Mouse (Mus musculus) kidney, embryonic 14.5 days (tissue): ENCODE results near the gene Bcl3. TPM values are rescaled to one million over a fixed set of nuclear protein-coding genes. Genes with fewer than 3 reads are reported as not detected.

Experiments
- ATAC-seq: fragments of 200-750 bp; cut with Nextera tagmentation; 2 replicates; pipeline ENCODE4 v1.8.0; 2017; ENCODE audit warnings: moderate number of reproducible peaks, mild to moderate bottlenecking, moderate TSS enrichment, moderate library complexity; ENCODE audit not compliant: low FRiP score, low TSS enrichment
- H3K27ac ChIP-seq: fragments of 300-500 bp; sonication (generic); 2 replicates; pipeline ENCODE4 v1.5.1; 2014; ENCODE audit warnings: low read depth, mild to moderate bottlenecking, low read length, moderate library complexity, mixed read lengths
- H3K27me3 ChIP-seq: fragments of 300-500 bp; sonication (generic); 2 replicates; pipeline ENCODE4 v1.6.1; 2014; ENCODE audit warnings: mild to moderate bottlenecking, low read length; ENCODE audit not compliant: control insufficient read depth, insufficient read depth
- H3K36me3 ChIP-seq: fragments of 300-500 bp; sonication (generic); 2 replicates; pipeline ENCODE4 v1.6.1; 2014; ENCODE audit warnings: low read length, mixed read lengths; ENCODE audit not compliant: control insufficient read depth, insufficient read depth
- H3K4me1 ChIP-seq: fragments of 300-500 bp; sonication (generic); 2 replicates; pipeline ENCODE4 v1.6.1; 2014; ENCODE audit warnings: low read length, mixed read lengths; ENCODE audit not compliant: control insufficient read depth, insufficient read depth
- H3K4me2 ChIP-seq: fragments of 300-500 bp; sonication (generic); replicated peaks from 2 replicates; pipeline ENCODE4 v1.6.1; 2014; ENCODE audit warnings: low read depth, mild to moderate bottlenecking, low read length
- H3K4me3 ChIP-seq: fragments of 300-500 bp; sonication (generic); 2 replicates; pipeline ENCODE4 v1.5.1; 2014; ENCODE audit warnings: mild to moderate bottlenecking, low read length
- H3K9ac ChIP-seq: fragments of 300-500 bp; sonication (generic); 2 replicates; pipeline ENCODE4 v1.6.1; 2014; ENCODE audit warnings: low read depth, mild to moderate bottlenecking, low read length, moderate library complexity
- H3K9me3 ChIP-seq: fragments of 300-500 bp; sonication (generic); 2 replicates; pipeline ENCODE4 v1.6.1; 2016; ENCODE audit warnings: low read length; ENCODE audit not compliant: control insufficient read depth
- WGBS: fragments of 180-500 bp; shearing (Covaris S2); extraction: QIAGEN DNeasy Blood & Tissue Kit; methylation state at CpG from one replicate; pipeline ENCODE4 v1.1.7; 2014; 5-methylcytosine and 5-hydroxymethylcytosine counted together
- polyA plus RNA-seq: library from polyadenylated mRNA; unstranded; fragments of >200 nt; fragmentation: Nextera tagmentation; extraction: Ambion mirVana; gene quantifications from 2 replicates; pipeline ENCODE4 v1.2.1, GENCODE M21; 2014

The Bcl3 gene
- polyA plus RNA-seq, 1 experiment from 2014 or later, result 4.2 TPM

DNA sequence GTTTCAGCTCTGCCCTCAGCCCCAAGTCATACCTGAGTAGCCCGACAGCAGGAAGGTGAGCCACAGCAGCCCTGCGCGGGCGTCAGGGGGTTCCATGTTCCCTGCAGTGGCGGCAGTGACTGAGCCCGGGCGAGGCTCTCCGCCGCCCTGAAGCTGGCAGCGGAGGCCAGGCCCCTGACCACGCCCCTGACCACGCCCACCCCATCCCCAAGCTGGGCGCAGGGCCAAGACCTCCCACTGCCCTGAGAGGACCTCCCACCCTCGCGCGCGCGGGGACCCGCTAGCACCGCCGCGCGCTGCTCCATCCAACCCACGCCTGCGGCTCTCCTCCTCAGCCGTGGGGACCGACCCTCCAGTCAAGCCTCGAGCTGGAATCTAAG, 52.2 kb downstream of the Bcl3 start:
- Histone ChIP-seq H3K27ac (peak overlapping the region; percentile 85), H3K4me1 (peaks cover 32% of the 10 kb centered on the region), H3K9ac (peak overlapping the region; percentile 67), H3K27me3 (no peaks in the 10 kb centered on the region), H3K9me3 (no peaks in the 10 kb centered on the region), H3K4me3 (peak overlapping the region; percentile 51), H3K36me3 (peaks cover 6% of the 10 kb centered on the region; the same call in 1 of the 2 replicates), H3K4me2 (peak overlapping the region; percentile 67)
- ATAC-seq, result peak; percentile 75
- WGBS, result under 1% methylated on average over 26 of the region's 28 CpGs

DNA sequence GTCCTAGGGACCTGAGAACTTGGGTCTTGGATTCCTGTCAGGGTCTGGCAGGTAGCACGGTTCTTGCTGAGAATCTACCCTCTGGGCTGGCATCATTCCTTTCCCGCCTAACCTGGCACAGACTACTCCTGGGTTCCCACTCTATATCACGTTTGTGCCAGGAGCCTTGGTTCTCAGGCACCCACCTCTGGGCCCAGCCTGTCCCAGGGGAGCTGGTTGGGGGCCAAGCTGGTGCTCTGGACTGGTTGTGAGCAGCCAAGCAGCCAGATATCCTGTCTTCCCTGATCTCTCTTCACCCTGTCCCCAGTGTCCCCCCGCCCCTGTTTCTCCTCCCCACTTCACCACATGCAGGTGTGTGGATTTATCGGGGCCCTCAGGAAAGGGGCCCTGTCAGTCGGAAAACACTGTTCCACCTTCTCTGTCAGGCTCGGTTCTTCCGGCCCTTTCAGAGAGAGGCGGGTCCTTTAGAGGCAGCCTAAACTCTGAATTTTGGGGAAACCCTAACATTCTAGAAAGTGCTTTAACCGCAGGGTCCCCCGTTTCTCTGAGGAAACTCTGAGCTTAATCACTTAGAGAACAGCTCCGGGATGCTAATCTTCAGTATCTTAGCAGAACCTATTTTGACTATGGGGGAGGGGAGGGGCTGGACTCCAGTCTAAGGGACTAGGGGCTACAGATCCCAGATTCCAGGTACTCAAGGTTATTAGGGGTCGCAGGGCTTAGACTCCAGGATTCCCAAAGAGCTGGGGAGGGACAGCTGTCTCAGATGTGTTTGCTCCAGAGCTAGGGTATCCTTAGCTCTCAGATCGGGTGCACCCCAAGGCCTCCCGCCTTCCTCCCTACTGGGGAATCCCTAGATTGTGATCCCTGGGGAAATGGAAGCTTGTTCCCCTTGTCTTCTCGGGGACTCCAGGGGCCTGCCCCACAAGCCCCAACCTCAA, 52.9 kb downstream of the Bcl3 start:
- Histone ChIP-seq H3K36me3 (peaks cover 11% of the 10 kb centered on the region; the same call in 1 of the 2 replicates), H3K27ac (peak overlapping the region; percentile 85; the same call in 1 of the 2 replicates), H3K4me2 (peak overlapping the region; percentile 67), H3K4me1 (peaks cover 32% of the 10 kb centered on the region), H3K4me3 (peak overlapping the region; percentile 51), H3K9ac (peak overlapping the region; percentile 67), H3K9me3 (no peaks in the 10 kb centered on the region), H3K27me3 (no peaks in the 10 kb centered on the region)
- ATAC-seq, result no peak; the same call in 1 of the 2 replicates
- whole genome bisulfite sequencing, result 4% methylated on average over 16 of the region's 16 CpGs

GRCm38 (mm10) chr7:19769001-19769400, 53.6 kb downstream of the Bcl3 start:
- Histone ChIP-seq H3K36me3 (peaks cover 18% of the 10 kb centered on the region; the same call in 1 of the 2 replicates), H3K4me3 (peak overlapping the region; percentile 51), H3K27me3 (no peaks in the 10 kb centered on the region), H3K9ac (peak overlapping the region; percentile 67; the same call in 1 of the 2 replicates), H3K27ac (peak overlapping the region; percentile 85; the same call in 1 of the 2 replicates), H3K4me2 (peak overlapping the region; percentile 67), H3K9me3 (no peaks in the 10 kb centered on the region), H3K4me1 (peaks cover 32% of the 10 kb centered on the region)
- peak; percentile 36 for ATAC-seq
- 11% methylated on average over 4 of the region's 4 CpGs for WGBS

DNA sequence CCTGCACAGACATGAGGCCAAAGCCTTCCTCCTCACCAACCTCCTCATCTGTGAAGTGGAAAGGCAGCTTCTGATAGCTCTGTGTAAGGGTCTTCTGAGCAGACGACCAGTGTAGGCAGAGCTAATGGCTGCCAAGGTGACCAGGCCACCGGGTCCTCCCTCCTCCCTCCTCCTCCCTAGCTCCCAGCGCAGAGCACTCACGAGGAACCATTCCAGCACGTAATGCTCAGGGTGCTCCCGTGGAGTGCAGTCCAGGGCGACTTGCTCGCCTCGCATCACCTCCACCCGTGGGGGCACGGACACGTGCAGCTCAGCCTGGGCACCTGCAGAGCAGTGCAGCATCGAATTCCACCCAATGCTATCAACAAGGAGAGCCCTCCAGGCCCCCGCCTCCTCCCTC, 54.3 kb downstream of the Bcl3 start:
- peak overlapping the region; percentile 51 for H3K4me3 ChIP-seq
- peak overlapping the region; percentile 53; the same call in 1 of the 2 replicates for H3K27ac ChIP-seq
- H3K36me3 ChIP-seq, result peaks cover 23% of the 10 kb centered on the region; the same call in 1 of the 2 replicates
- peak overlapping the region; percentile 67; the same call in 1 of the 2 replicates for H3K9ac ChIP-seq
- H3K9me3 ChIP-seq, result no peaks in the 10 kb centered on the region
- WGBS, result 45% methylated on average over 14 of the region's 14 CpGs
- peak overlapping the region; percentile 67 for H3K4me2 ChIP-seq
- ATAC-seq, result peak; percentile 5
- H3K27me3 ChIP-seq, result no peaks in the 10 kb centered on the region
- H3K4me1 ChIP-seq, result peaks cover 32% of the 10 kb centered on the region

GRCm38 (mm10) chr7:19764581-19764980, 58.0 kb downstream of the Bcl3 start:
- Histone ChIP-seq H3K4me1 (peaks cover 19% of the 10 kb centered on the region), H3K36me3 (peaks cover 38% of the 10 kb centered on the region), H3K4me2 (no peak overlapping the region), H3K27me3 (no peaks in the 10 kb centered on the region), H3K9me3 (no peaks in the 10 kb centered on the region), H3K4me3 (no peak overlapping the region), H3K27ac (no peak overlapping the region), H3K9ac (no peak overlapping the region)
- no peak for ATAC-seq
- 89% methylated on average over 9 of the region's 9 CpGs for WGBS

- WGBS, result 65% methylated on average over 13 of the region's 13 CpGs
- Histone ChIP-seq H3K4me2 (no peak overlapping the region), H3K27me3 (no peaks in the 10 kb centered on the region), H3K9ac (no peak overlapping the region), H3K27ac (no peak overlapping the region), H3K4me1 (peaks cover 13% of the 10 kb centered on the region), H3K9me3 (no peaks in the 10 kb centered on the region), H3K4me3 (no peak overlapping the region), H3K36me3 (peaks cover 45% of the 10 kb centered on the region)
- no peak for ATAC-seq
These were observed 58.6 kb downstream of the Bcl3 start for GRCm38 (mm10) chr7:19763829-19764477.

GRCm38 (mm10) chr7:19762283-19762682, 60.3 kb downstream of the Bcl3 start:
- H3K4me3 ChIP-seq, result no peak overlapping the region
- no peaks in the 10 kb centered on the region for H3K4me1 ChIP-seq
- peaks cover 58% of the 10 kb centered on the region for H3K36me3 ChIP-seq
- peak; percentile 72; the same call in 1 of the 2 replicates for ATAC-seq
- WGBS, result 40% methylated on average over 11 of the region's 11 CpGs
- H3K4me2 ChIP-seq, result no peak overlapping the region
- no peaks in the 10 kb centered on the region for H3K27me3 ChIP-seq
- H3K27ac ChIP-seq, result no peak overlapping the region; the same call in 1 of the 2 replicates
- H3K9ac ChIP-seq, result no peak overlapping the region
- H3K9me3 ChIP-seq, result no peaks in the 10 kb centered on the region

GRCm38 (mm10) chr7:19760021-19760420, 62.5 kb downstream of the Bcl3 start:
- no peak for ATAC-seq
- no peaks in the 10 kb centered on the region for H3K27me3 ChIP-seq
- no peaks in the 10 kb centered on the region for H3K4me1 ChIP-seq
- no peak overlapping the region for H3K9ac ChIP-seq
- no peak overlapping the region for H3K4me2 ChIP-seq
- WGBS, result 76% methylated on average over 13 of the region's 13 CpGs
- no peak overlapping the region for H3K4me3 ChIP-seq
- no peak overlapping the region for H3K27ac ChIP-seq
- H3K36me3 ChIP-seq, result peaks cover 52% of the 10 kb centered on the region
- H3K9me3 ChIP-seq, result no peaks in the 10 kb centered on the region
